Mouse (Mus musculus): ENCODE data around the gene Gar1.

The Gar1 gene

DNA sequence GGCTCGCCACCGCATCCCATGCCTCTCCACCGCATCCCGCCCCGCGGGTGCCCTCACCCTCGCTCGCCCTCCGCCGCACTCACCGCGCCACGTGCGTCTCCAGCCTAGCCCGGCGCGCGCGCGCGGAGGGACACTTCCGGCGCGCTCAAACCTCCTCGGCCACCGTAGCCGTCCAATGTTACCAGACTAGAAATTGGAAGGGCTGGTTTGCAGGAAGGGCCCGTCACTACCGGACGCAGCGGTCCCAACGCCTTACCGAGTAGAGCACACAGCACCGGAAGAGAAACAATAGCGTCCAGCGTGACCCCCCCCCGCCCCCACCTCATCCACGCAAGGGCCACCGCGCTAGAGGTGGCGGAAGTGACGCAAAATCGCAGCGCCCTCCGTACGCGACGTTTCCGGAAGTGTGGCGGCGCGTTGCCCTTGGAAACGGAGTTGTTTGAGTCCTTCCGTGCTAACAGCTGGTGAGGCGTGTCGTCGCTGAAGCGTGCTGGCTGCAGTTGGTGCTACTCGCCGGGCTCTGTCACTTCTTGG lies at the start of gene Gar1:
TSS of gene Gar1 (minus strand) at position 362 of the 534 bp plus-strand sequence.
- DNase-seq (ENCODE audit: low spot score) = peak; percentile 84

DNA sequence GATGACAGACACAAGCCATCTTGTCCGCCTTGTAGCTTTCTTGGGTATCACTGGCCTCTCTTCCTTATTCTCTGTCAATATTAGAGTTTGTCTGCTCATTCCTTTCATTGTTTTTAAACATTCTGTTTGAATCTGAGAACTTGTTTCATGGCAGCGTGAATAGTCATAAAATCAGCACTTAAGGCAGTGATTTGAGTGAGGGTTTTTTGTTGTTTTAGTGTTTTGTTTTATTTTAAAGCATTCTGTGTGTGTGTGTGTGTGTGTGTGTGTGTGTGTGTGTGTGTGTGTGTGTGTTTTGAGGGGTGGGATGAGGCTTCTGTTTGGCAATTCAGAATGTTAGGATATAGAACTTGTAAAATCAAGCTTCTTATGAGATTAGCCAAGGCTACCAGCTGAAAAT lies 48.7 kb upstream of the Gar1 start:
- DNase-seq (ENCODE audit: low spot score) = no peak

DNA sequence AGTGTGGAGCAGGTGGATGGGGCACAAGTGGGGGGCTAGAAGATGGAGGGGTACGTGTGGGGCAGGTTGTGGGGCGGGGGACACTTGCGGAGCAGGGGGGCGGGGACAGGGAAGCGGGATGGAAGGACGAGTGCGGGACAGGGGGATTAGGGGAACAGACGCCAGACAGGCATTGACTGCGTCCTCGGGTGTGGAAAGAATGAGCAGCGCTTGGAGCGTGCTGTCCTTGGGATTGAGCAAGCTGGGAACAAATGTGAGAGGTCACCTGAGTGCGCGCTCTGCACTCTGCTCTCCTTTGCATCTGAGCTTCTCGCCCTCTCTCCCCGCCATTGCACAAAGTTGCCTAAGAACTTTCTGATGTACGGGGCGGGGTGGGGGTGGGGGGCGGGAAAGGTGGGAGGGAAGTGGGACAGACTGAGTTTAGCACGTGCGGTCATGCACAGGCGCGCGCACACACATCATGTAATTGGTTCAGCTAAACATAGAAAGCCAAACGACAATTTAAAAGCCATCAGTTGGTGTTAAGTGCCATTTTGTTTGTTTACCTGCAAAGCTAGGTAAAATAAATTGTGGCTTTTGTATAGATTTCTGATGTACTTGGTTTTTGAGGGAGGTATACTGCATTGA lies 48.0 kb upstream of the Gar1 start:
- no peak for DNase-seq (ENCODE audit: low spot score)

DNA sequence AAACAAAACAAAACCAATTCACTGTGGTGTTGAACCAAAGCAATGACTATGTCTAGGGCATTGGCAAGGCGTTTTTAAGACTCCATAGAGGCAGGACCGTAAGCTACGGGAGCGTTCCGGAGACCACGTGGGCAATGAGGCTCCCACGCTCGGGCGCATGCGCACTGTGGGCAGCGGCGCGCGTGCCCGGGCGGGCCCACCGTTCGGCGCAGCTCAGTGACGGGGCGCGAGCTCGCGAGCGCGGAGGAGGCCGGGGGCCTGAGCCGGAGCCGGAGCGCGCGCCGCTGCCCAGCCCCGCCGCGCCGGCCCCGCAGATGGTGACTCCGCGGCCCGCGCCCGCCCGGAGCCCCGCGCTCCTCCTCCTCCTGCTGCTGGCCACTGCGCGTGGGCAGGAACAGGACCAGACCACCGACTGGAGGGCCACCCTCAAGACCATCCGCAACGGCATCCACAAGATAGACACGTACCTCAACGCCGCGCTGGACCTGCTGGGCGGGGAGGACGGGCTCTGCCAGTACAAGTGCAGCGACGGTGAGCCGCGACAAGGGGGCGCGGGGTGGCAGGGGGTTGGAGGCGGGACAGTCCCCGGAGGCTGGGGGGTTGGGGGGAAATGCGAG lies 47.3 kb upstream of the Gar1 start, which contains the start of gene Pla2g12a:
TSS of gene Pla2g12a (plus strand) at position 202 of the 617 bp plus-strand sequence.
- peak; percentile 74 for DNase-seq (ENCODE audit: low spot score)

DNA sequence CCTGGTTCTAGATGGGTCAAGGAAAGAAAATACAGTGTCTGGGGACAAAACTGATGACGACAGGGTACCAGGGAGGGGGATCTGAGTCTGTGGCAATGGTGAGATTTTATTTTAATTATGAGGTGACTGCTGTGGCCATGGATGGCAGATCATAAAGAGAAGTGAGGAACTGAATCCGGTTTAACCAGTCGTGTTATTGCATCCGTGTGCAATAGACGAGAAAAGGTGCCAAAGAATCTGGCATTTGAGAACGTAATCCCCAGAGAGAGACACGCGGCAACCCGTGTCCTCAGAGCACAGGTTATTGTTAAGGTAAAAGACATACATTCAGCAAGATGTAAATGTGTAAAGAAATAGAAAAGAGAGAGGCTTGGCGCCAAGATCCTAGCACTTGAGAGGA lies 46.1 kb upstream of the Gar1 start:
- no peak for DNase-seq (ENCODE audit: low spot score)

DNA sequence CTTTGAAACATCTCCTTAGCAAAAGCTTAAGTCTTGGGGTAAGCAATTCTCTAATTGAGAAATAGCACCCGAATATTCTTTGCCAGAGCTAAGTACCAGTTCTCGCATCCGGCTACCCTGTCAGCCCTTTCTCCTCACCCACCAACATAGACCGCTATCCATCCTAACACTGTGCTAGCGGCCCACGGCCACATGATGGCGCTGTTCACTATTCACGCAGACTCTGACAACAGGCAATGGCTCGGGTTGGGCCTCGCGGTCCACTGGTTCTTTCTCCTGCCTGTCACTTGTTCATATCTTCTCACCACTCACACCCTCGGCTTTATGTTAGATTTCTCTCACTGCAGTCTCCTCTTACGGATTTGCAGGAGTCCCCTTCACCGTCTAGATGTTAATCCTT lies 32.5 kb upstream of the Gar1 start:
- DNase-seq (ENCODE audit: low spot score) = no peak

DNA sequence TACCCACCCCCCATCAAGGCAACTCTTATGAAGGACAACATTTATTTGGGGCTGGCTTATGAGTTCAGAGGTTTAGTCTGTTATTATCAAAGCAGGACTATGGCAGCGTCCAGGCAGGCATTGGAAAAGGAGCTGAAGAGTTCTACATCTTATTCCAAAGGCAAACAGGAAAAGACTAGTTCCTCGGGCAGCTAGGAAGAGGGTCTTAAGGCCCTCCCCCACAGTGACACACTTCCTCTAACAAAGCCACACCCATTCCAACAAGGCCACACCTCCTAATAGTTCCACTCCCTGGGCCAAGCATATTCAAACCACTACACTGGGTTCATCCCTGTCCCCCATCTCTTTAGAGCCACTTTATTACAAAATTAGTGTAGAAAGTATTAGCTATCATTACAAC lies 31.4 kb upstream of the Gar1 start:
- DNase-seq (ENCODE audit: low spot score) = no peak

DNA sequence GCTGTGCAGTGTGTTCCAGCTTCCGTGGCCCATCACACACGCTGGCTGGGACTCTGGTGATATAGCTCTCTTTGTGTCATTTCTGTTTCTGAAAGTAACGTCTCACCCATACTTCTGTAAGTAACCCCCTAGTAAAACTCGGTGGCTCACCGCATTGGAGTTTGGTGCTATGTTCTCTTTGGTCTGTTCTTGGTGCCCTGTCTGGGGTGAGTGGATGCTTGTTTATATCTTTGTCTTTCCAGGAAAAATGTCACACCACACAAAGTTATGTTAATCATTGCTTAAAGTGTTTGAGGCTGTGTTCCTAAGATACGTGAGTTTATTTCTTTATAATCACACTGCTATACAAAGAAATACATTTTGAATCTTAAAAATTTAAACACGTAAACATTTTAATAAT lies 15.7 kb upstream of the Gar1 start:
- no peak for DNase-seq (ENCODE audit: low spot score)

DNA sequence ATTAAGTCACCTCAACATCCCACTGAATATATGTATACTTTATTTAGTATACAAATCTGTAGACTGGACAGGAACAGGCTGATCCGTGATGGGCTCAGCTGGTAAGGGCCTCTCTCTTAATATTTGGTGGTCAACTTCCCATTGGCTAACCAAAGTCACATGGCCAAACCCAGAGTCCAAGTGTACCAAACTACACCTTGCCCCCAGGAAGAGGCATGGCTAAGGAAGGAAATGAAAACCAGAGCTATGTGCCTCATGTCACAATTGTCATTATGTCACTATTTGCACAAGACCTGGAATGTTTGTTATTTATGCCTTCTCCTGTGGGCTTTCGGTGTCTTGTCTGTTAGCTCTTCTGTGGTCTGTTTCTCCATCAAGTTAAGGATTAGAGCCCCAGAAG lies 14.7 kb upstream of the Gar1 start:
- DNase-seq (ENCODE audit: low spot score) = no peak

DNA sequence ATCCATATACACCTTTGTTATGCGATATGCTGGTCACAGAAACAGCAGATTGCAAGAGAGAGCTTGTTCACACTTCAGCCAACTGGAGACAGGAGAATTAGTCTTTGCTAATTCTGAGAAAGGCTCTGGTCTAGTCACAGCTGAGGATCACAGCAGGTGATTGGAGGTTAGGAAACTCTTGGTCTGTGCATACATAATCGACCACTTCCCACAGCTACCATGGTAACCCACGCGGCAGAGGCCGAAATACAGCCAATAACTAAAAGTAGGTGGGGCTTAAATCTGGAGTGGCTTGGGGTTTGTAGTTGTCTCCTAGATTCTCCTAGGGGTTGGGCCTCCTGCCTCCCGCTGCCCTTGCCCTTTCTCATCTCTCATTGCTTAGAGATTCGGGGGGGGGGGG lies 6.8 kb upstream of the Gar1 start:
- DNase-seq (ENCODE audit: low spot score) = no peak

DNA sequence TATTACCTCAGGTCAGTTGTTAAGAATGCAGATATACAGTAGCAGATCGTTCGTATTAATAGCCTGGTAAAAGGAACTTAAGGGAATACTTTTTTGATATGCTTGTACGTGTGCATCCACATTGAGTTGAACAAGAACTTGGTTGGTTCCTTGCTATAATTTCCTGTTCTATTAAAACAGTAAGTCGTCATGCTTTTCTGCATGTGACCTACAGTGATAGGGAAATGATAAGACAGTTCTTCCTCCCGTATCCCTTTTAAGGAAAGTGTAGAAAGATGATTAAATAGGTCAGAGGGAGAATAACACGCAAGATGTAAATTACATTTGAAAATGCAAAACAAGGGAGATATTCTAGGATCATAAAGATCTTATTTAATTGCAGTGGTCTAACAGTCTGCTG lies 5.8 kb upstream of the Gar1 start:
- DNase-seq (ENCODE audit: low spot score) = no peak

DNA sequence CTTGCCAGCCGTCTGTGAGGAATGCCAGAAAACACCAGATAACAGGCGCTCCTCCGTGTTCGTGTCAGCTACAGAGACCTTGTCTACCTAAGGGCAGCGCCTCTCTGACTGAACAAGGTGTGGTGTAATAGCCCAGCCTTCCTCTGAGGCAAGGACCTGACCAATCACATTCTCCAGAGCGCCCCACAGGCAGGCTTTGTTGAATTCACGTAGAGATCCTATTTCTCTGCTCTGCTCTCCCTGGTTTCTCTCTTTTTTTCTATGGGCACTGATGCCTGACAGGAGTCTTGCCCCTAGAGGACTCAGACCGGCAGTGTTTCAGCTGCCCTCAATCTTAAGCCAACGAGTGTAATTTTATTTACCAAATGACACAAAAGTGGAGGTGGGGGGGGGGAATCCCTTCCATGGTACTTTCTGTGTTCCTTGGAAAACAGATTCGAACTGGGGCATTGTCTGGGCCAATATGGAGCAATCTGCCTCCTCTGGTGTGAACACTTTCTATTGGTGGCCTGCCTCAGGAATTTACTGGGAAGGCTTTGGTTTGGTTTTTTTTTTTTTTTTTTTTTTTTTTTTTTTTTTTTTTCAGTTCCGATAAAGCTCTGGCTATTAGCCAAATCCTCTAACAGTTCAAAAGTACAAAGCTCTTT lies 5.0 kb upstream of the Gar1 start:
- DNase-seq (ENCODE audit: low spot score) = no peak

DNA sequence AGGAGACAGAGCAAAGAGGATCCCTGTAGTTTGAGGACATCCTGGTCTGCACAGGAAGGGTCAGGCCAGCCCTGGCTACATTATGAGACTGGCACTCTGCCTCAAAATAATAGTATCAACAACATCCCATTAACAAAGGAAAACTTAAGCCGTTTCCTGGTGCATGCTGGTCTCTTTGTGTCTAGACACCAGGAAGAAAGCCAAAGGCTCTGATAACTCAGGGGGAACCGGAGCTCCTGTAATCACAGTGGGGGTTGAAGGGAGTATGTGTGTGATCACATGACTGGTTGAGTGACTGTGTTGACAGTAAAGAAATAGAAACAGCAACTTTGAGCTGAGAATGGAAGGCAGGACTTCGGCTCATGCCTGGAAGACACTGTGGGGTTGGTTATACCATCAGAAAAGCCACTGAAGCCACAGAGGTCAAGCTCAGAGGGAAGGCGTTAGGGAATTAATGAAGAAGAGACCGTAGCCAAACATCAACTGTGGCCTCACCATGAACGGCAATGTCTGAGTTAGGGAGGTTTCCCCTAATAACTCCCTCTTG lies 4.3 kb upstream of the Gar1 start, which contains the start of gene Cfi:
TSS of gene Cfi (plus strand) at position 497 of the 547 bp plus-strand sequence.
- DNase-seq (ENCODE audit: low spot score) = no peak

DNA sequence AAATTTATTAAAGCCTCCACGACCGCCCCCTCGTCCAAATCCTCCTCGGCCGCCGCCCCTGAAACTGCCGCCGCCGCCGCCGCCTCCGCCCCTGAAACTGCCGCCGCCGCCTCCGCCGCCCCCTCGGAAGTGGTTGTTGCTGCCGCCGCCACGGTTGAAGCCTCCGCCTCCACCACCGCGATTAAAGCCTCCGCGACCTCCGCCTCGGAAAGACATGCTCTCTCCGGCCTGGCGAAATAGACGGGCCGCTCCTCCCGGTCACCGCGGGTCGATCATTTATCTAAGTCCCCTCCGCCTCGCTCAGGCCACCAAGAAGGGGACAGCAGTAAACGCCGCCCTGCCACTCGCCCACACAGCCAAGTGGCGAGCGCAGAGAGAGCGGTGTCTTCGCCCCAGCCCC lies 570 bp downstream of the Gar1 start:
- DNase-seq (ENCODE audit: low spot score) = no peak

DNA sequence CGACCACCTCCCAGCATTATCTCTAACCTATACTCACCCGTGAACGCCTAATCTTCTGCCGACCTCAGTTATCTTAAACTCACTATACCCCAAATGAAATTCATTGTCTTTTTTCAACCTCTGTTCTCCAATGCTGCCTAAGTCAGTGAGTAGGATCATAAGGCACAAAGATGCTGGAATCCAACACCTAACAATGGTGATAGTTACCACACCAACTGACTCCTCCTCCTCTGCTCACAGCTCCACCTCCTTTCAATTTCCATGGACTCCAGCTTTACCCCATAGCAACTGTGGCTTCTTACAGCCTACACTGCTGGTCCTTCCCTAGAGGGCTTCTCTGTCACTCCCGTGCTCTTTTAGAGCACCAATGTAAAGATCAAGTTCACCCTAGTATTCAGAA lies 3.5 kb downstream of the Gar1 start:
- no peak for DNase-seq (ENCODE audit: low spot score)

DNA sequence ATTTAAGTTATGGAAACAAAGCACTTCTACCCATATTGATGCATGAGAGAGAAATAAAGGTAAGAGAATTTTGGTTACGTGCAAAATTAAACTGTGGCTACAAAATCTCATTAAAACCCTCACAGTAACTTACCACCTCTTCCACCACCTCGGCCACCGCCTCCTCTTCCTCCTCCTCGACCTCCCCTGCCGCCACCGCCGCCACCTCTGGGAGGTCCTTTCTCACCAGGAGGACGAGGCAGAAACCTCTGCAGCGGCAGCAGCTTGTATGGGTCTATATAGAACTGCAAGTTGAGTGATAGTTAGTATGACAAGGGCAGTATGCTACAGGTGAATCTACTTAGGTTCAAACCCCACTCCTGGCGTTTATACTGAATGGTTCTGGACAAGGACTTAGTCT lies 4.5 kb downstream of the Gar1 start:
- no peak for DNase-seq (ENCODE audit: low spot score)

DNA sequence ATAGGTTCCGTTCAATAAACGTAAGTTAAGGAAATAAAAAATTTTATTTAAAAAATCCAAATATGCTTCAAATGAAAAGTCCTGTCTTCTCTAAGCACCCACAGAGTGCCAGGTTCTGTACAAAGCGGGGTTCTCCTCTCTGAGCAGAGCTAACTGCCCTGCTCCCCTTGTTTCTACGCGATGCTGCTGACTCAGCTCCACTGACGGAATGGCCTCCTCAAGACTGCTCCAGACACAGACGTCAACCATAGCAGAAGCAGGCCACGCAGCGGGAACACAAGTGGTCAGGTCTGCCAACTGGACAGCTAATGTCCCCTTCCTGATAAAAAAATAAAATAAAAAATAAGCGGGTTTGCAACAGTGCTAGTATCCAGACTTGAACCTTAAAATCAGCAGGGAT lies 6.3 kb downstream of the Gar1 start:
- no peak for DNase-seq (ENCODE audit: low spot score)

DNA sequence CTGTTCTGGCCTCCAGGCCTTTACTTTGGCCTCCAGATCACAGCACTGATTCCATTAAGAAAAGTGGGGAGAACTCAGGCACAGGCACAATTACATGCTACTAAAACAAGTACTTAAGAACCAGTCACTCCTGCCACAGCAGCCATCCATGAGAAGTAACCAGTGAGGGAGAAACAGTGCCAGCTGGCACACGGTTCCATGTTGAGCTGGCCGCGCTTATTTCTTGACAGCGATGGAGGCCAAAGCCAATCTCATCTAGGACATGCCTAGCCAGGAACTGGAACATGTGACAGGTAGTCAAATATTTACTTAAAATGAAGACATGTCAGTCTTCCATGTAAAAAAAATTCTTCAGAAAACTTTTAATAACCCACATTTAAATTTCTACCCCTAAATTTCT lies 7.0 kb downstream of the Gar1 start:
- DNase-seq (ENCODE audit: low spot score) = no peak

DNA sequence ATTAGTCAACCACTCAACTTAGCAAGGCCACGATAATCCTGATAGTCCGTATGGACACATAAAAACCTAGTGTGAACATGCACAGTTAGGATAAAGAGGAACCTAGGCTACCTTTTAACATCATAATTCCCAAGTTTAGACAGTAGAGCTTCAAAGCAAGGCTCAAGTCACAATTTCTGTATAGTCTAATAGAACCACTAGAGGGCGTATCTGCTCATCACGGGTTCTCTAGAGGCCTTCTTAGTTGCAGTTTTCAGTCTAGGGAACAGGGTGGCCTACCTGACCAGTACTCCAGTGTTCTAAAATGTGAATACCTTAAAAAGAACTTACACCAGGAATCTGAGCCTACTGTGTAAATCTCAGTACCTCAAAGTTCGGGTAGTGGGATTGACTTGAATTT lies 7.9 kb downstream of the Gar1 start:
- peak; percentile 20 for DNase-seq (ENCODE audit: low spot score)

DNA sequence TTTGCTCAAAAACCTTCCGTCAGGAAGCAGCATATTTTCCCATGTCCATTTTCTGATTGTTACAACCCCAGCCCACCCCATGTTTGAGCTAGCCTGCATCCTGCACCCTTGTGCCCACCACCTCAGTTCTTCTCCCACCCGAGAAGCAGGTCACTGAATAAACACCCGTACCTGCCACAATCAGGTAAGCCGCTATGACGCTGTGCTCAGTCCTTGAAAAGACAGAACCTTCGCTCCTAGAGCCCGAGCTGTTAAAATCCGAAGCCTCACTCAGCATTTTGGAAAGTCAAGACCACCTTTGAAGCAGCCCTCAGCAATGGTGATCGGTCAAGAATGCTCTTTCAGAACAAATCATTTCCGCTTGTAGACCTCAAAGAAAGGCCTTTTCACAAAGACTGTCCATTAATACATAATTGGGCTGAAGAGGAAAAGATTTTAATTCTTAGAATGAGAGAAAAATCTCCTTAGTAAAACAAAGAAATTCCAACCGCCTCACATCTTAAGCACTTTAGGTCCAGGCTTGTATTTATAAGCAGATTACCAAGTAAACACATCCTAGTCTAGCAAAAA lies 8.9 kb downstream of the Gar1 start, which contains the start of gene Rrh:
TSS of gene Rrh (minus strand) at position 382 of the 570 bp plus-strand sequence.
- DNase-seq (ENCODE audit: low spot score) = no peak

DNA sequence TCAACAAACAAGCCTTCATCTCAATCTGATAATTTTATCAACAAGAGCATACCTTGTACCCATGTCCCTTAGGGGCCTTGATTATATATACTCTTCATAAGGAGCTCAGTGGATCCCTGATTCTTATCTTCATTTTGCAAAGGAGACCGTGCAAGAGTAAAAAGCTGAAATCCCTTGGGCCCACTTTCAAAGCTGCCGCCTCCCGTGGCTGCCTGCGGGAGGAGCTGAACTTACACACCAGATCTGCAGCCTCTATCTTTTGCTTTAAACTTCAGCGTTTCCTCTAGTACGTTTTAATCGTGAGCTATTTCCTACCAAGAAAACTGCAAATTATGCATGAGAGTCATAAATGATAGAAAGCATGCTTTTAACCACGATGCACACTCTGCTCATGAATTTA lies 9.5 kb downstream of the Gar1 start:
- no peak for DNase-seq (ENCODE audit: low spot score)

DNA sequence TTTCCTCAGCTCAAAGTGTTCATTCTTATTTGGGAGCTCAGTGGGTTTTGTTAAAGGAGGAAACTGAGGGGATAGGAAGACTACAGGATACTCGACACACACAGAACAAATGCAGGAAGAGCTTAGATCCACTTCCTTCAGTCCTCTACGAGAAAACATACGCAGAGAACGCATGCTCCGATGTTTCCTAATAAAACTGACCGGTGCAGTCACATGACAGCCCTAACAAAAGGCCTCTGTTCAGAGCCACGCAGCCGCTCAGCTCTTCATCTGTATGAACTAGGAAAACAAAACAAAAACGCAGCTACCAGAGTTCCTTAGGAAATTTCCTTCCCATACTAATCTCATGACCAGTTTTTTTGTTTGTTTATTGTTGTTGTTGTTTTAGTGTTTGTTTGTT lies 10.3 kb downstream of the Gar1 start:
- no peak for DNase-seq (ENCODE audit: low spot score)

DNA sequence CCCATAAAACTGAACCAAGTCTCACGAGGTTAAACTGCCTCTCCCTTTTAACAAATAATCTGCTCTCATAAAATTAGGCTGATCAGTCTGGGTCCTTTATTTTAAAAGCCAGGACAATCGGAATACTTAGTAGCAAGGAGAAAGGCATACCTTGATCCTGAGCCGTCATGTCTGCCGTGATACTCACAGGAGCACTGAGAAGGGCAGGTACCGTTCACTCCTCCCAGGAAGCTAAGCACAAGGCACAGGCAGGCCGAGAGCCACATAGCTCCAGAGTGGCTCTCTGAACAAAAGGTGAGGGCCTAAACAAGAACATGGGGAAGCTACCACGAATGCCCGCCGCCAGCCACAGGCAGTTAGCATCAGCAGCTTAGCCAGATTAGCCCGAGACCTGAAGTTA lies 27.4 kb downstream of the Gar1 start, which contains the start of gene Lrit3:
TSS of gene Lrit3 (minus strand) at position 266 of the 400 bp plus-strand sequence.
- DNase-seq (ENCODE audit: low spot score) = no peak
